Mouse (Mus musculus) T-helper 17 cell (primary cell): ENCODE measurements around the gene Naa20.

Source experiments
- in situ Hi-C, 2 experiments: fragments of 300-600 bp; cut with MboI, MseI; formaldehyde crosslinking; loops; 1 replicate in 1 of 2; 2 replicates in 1 of 2; pipeline ENCODE4 v1.15.1; 2025; ENCODE audit warnings: high pct_unique_total_duplicates in 2 of 2

Gene Naa20

GRCm38 (mm10) chr2:145901861-145902260, at the start of gene Naa20:
TSS of gene Naa20 (plus strand) at chr2:145902099.
- in situ Hi-C loops, result loop anchor here (25.0 kb wide), 3 partner anchors 1160 to 1640 kb away; partner anchors contain the start of genes Dtd1 (in 2 of the 2), Smim26 (in 2 of the 2), Mgme1 (in 1 of the 2) and Snx5 (in 1 of the 2)

GRCm38 (mm10) chr2:145855831-145856230, 46.1 kb upstream of the Naa20 start:
- in situ Hi-C loops, result no loop called here

GRCm38 (mm10) chr2:145857864-145858263, 44.0 kb upstream of the Naa20 start:
- in situ Hi-C loops, result no loop called here

- in situ Hi-C loops, result no loop called here
Measured at GRCm38 (mm10) chr2:145859442-145859931, 42.4 kb upstream of the Naa20 start.

GRCm38 (mm10) chr2:145859932-145860801, 41.7 kb upstream of the Naa20 start:
- in situ Hi-C loops, result no loop called here

GRCm38 (mm10) chr2:145861193-145862123, 40.4 kb upstream of the Naa20 start:
- in situ Hi-C loops, result no loop called here

GRCm38 (mm10) chr2:145862206-145862817, 39.6 kb upstream of the Naa20 start:
- in situ Hi-C loops, result no loop called here

- in situ Hi-C loops, result no loop called here
Measured at GRCm38 (mm10) chr2:145865344-145865743, 36.6 kb upstream of the Naa20 start.

GRCm38 (mm10) chr2:145866238-145866637, 35.7 kb upstream of the Naa20 start:
- in situ Hi-C loops, result no loop called here

- in situ Hi-C loops, result no loop called here
Measured at GRCm38 (mm10) chr2:145866695-145867449, 35.0 kb upstream of the Naa20 start.

- in situ Hi-C loops, result no loop called here
Measured at GRCm38 (mm10) chr2:145871308-145871707, 30.6 kb upstream of the Naa20 start.

- in situ Hi-C loops, result no loop called here
Measured at GRCm38 (mm10) chr2:145872099-145872498, 29.8 kb upstream of the Naa20 start.

- in situ Hi-C loops, result no loop called here
Measured at GRCm38 (mm10) chr2:145873953-145874352, 27.9 kb upstream of the Naa20 start.

- in situ Hi-C loops, result no loop called here
Measured at GRCm38 (mm10) chr2:145874879-145875482, 26.9 kb upstream of the Naa20 start.

- in situ Hi-C loops, result no loop called here
Measured at GRCm38 (mm10) chr2:145877191-145877590, 24.7 kb upstream of the Naa20 start.

- in situ Hi-C loops, result loop anchor here (5.0 kb wide), 2 partner anchors 179 to 184 kb away; no protein-coding TSS in a partner anchor
Measured at GRCm38 (mm10) chr2:145880887-145881747, 20.8 kb upstream of the Naa20 start.

- in situ Hi-C loops, result loop anchor here (5.0 kb wide), 2 partner anchors 180 to 185 kb away; no protein-coding TSS in a partner anchor
Measured at GRCm38 (mm10) chr2:145881932-145882331, 20.0 kb upstream of the Naa20 start.

- in situ Hi-C loops, result loop anchor here (5.0 kb wide), 2 partner anchors 180 to 185 kb away; no protein-coding TSS in a partner anchor
Measured at GRCm38 (mm10) chr2:145882398-145882797, 19.5 kb upstream of the Naa20 start.
